Mouse (Mus musculus): ENCODE data around the gene Ints6.

- TF ChIP-seq CTCF (IDR thresholded peaks at IDR 0.05): no peak
- TF ChIP-seq POLR2A (IDR thresholded peaks at IDR 0.05; ENCODE audit: insufficient read depth, low read depth, low read length): no peak
- no peak for TF ChIP-seq EP300 (IDR thresholded peaks at IDR 0.05; ENCODE audit: insufficient read depth, low read depth, low read length)
These were observed 27.3 kb downstream of the Ints6 start for GRCm38 (mm10) chr14:62733666-62734065.
